In genomic region chr2:181302041-181302440, GRCm38 (mm10) we compare ENCODE assay signal across 12 mouse cellular contexts. TPM values are rescaled to one million over a fixed set of nuclear protein-coding genes. Genes with fewer than 3 reads are reported as not detected.
A peak's percentile ranks its signal among the peaks of the same experiment; 100 is the strongest.
DNase-seq lines count a peak whose midpoint lies in the region; TF ChIP-seq lines count a peak whose summit lies in the region.
"Had no signal": no experiment of that assay in that cellular context is flagged by ENCODE, and none has a peak within 500 bp of the region (broad histone marks: within the 10 kb centered on the region; RNA-seq: fewer than 3 reads in every experiment).

No protein-coding gene starts in this region.

- WGBS in embryonic facial prominence, embryonic 10.5 days, result 29% methylated on average over 3 of the region's 3 CpGs

- TF ChIP-seq CTCF in layer of hippocampus, adult 2 months (conservative IDR thresholded peaks at IDR 0.05), result no peak

- H3K27me3 ChIP-seq in embryonic facial prominence, embryonic 10.5 days (replicated peaks; ENCODE audit: low read depth, poor library complexity, severe bottlenecking), result peaks cover 22% of the 10 kb centered on the region

- no peaks in the 10 kb centered on the region; the same call in 1 of the 2 replicates for H3K9me3 ChIP-seq in embryonic facial prominence, embryonic 10.5 days
- H3K9me3 ChIP-seq: neural tube, embryonic 12.5 days had no signal

- peaks cover 38% of the 10 kb centered on the region for H3K36me3 ChIP-seq in embryonic facial prominence, embryonic 10.5 days (replicated peaks)

- peak; percentile 83 for DNase-seq in heart, adult 11 months
- no peak for DNase-seq in heart, adult 18-20 months
- peak; percentile 36 for DNase-seq in ovary, postnatal 36 days (ENCODE audit: low spot score)
- no peak for DNase-seq in ovary, adult 18-20 months (ENCODE audit: low spot score)
- DNase-seq in embryonic facial prominence, embryonic 10.5 days (ENCODE audit: low spot score), result peak; percentile 66
- peak; percentile 48 for DNase-seq in testis, postnatal 14 days (ENCODE audit: low spot score)
- DNase-seq in cerebellum, adult 11-12 months, result no peak
- no peak for DNase-seq in layer of hippocampus, adult 2 months (ENCODE audit: low spot score in 2 of 2)
- DNase-seq: cerebellum, postnatal 25 days; forebrain, postnatal 0 days had no signal

- H3K4me3 ChIP-seq in embryonic facial prominence, embryonic 10.5 days, result no peak overlapping the region
- no peak overlapping the region for H3K4me3 ChIP-seq in layer of hippocampus, adult 2 months
- H3K4me3 ChIP-seq: limb, embryonic 12.5 days; neural tube, embryonic 12.5 days had no signal

- H3K27ac ChIP-seq in embryonic facial prominence, embryonic 10.5 days (replicated peaks), result no peak overlapping the region
- H3K27ac ChIP-seq in layer of hippocampus, adult 2 months, result no peak overlapping the region
- H3K27ac ChIP-seq: limb, embryonic 12.5 days; neural tube, embryonic 12.5 days had no signal

- peaks cover 2% of the 10 kb centered on the region for H3K4me1 ChIP-seq in embryonic facial prominence, embryonic 10.5 days
- H3K4me1 ChIP-seq: limb, embryonic 12.5 days; neural tube, embryonic 12.5 days had no signal

RNA-seq across cellular contexts. Expression of gene Stmn3, which starts 12.3 kb away (rescaled TPM):
- under 1 TPM in 1 of 2 experiments, not detected in 1; 0.41 TPM for total RNA-seq in heart, adult 18-20 months (2021)
- 47.9 and 53.7 TPM in 2 replicates for polyA plus RNA-seq in embryonic facial prominence, embryonic 10.5 days (2016; fragmentation: Nextera tagmentation; extraction: Ambion mirVana)
- total RNA-seq in layer of hippocampus, adult 2 months (2021), result 100 to 1,000 TPM; 527 to 593 TPM

RNA-seq across cellular contexts. Expression of gene Gmeb2, which starts 14.2 kb away (rescaled TPM):
- total RNA-seq in heart, adult 18-20 months (2021), result 1 to 10 TPM; 8.9 to 9.5 TPM
- 18.7 and 20.2 TPM in 2 replicates for polyA plus RNA-seq in embryonic facial prominence, embryonic 10.5 days (2016; fragmentation: Nextera tagmentation; extraction: Ambion mirVana)
- 10 to 100 TPM; 18.8 to 23.5 TPM for total RNA-seq in layer of hippocampus, adult 2 months (2021)

RNA-seq across cellular contexts. Expression of gene Rtel1, which starts 17.5 kb away (rescaled TPM):
- 10 to 100 TPM in 1 of 2 experiments, 1 to 10 TPM in 1; 7.2 to 11.3 TPM for total RNA-seq in heart, adult 18-20 months (2021)
- polyA plus RNA-seq in embryonic facial prominence, embryonic 10.5 days (2016; fragmentation: Nextera tagmentation; extraction: Ambion mirVana), result 72.4 and 74.1 TPM in 2 replicates
- total RNA-seq in layer of hippocampus, adult 2 months (2021), result 10 to 100 TPM; 37.1 to 40.7 TPM

Comparison
In these comparisons a context has a peak if more than half of its experiments do, and no peak if none do; other contexts are left out.
1. DNase-seq: peak in heart, adult 11 months (single experiment), ovary, postnatal 36 days (single experiment), embryonic facial prominence, embryonic 10.5 days (single experiment) and testis, postnatal 14 days (single experiment); none in heart, adult 18-20 months (0 of 2), ovary, adult 18-20 months (single experiment), cerebellum, adult 11-12 months (single experiment) and layer of hippocampus, adult 2 months (0 of 2).
2. RNA of gene Stmn3, which starts 12.3 kb away (total RNA-seq): 527 to 593 TPM in layer of hippocampus, adult 2 months; 0.41 TPM in heart, adult 18-20 months; every median in the first group is over 100 times any median in the second.